8 mouse cellular contexts compared by ENCODE assay signal in the genomic region with DNA sequence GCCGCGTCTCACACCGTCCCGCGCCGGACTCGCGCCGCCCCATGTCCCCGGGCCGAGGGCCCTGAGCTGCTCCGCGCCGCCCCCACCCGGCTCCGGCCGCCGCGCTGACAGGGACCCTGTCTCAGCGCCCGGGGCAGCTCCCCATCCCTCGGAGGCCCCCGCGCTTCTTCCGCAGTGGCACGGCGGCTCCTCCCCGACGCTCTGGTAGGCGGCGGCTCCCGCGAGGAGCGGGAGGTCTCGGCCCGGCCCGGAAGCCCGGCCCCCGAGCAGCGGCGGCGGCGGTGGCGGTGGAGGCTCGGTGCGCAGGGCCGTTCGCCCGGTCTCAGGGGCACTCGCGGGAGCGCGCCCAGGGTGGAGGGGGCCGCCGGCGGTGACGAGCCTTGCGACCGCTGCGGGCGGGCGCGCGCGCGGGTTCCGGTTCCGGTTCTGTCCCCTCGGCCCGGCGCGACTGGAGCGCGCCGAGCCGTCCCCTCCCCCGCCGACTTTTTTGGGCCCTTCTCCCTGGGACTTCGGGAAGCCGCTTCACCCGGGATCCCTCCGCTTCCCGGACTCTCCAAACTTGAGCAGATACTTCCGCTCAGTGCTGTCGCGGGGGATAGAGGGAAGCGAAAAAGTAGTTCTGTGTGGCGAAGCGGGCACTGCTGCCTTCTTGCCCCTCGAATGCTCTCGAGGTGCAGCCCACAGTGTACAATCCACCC. TPM values are rescaled to one million over a fixed set of nuclear protein-coding genes. Genes with fewer than 3 reads are reported as not detected.
DNase-seq lines count a peak whose midpoint lies in the region; ATAC-seq lines count a peak whose summit lies in the region.

No protein-coding gene starts in this region.

- H3K4me3 ChIP-seq in lung, embryonic 15.5 days: peak overlapping the region; percentile 90

- H3K9ac ChIP-seq in lung, embryonic 15.5 days: peak overlapping the region; percentile 92

- peaks cover 32% of the 10 kb centered on the region for H3K4me1 ChIP-seq in lung, embryonic 15.5 days

- H3K36me3 ChIP-seq in lung, embryonic 15.5 days: no peaks in the 10 kb centered on the region

- peak overlapping the region; percentile 98 for H3K27ac ChIP-seq in lung, embryonic 15.5 days

- peak overlapping the region; percentile 77 for H3K4me2 ChIP-seq in lung, embryonic 15.5 days

- no peaks in the 10 kb centered on the region for H3K27me3 ChIP-seq in lung, embryonic 15.5 days

- WGBS in lung, embryonic 15.5 days: under 1% methylated on average over 71 of the region's 91 CpGs

- no peaks in the 10 kb centered on the region for H3K9me3 ChIP-seq in lung, embryonic 15.5 days

- peak; percentile 81 for ATAC-seq in frontal cortex, adult (ENCODE audit: low TSS enrichment)
- ATAC-seq in hematopoietic stem cell, adult 5-6 weeks (replicated peaks in 1 of 2; ENCODE audit: insufficient read depth in 1 of 2, low FRiP score in 2 of 2, low TSS enrichment in 1 of 2, low read depth in 1 of 2, poor library complexity in 2 of 2, severe bottlenecking in 2 of 2): peak; percentile 51 to 63
- ATAC-seq in lung, embryonic 15.5 days (ENCODE audit: borderline replicate concordance, extremely low read depth, low FRiP score, low TSS enrichment): peak; percentile 83

- peak; percentile 94 for DNase-seq in MN1 (ENCODE audit: low spot score)
- DNase-seq in cerebellum, adult 9-10 months: peak; percentile 89
- peak; percentile 84 to 87 for DNase-seq in layer of hippocampus, adult 8-10 months (ENCODE audit: low spot score in 2 of 2)
- DNase-seq in ovary, postnatal 14 days (ENCODE audit: low spot score): peak; percentile 88
- peak; percentile 11 to 40 for DNase-seq in thymus, postnatal 10 days (ENCODE audit: low spot score in 2 of 2)

RNA-seq across cellular contexts. Expression of a gene that starts 1.2 kb away (rescaled TPM):
- 15.0 and 16.6 TPM in 2 replicates for total RNA-seq in hematopoietic stem cell, adult 5-6 weeks (2017)
- total RNA-seq in layer of hippocampus, adult 8-10 months (2022): 100 to 1,000 TPM; 144 to 165 (median 151) TPM
- 12.5 and 14.3 TPM in 2 replicates for polyA plus RNA-seq in lung, embryonic 15.5 days (2015; fragmentation: Nextera tagmentation; extraction: Ambion mirVana)

RNA-seq across cellular contexts. Expression of a gene that starts 10.6 kb away (rescaled TPM):
- 0.40 and 0.75 TPM in 2 replicates for total RNA-seq in hematopoietic stem cell, adult 5-6 weeks (2017)
- total RNA-seq in layer of hippocampus, adult 8-10 months (2022): 10 to 100 TPM; 18.5 to 22.9 (median 19.5) TPM
- polyA plus RNA-seq in lung, embryonic 15.5 days (2015; fragmentation: Nextera tagmentation; extraction: Ambion mirVana): 3.7 and 4.0 TPM in 2 replicates

Comparison
In these comparisons a context has a peak if more than half of its experiments do, and no peak if none do; other contexts are left out.
1. Peak in every context shown above with its lines: DNase-seq, ATAC-seq, H3K4me3 ChIP-seq and H3K27ac ChIP-seq.
2. DNase-seq: peak in every context shown above with its lines; median percentile 94 in MN1; 89 in cerebellum, adult 9-10 months; 88 in ovary, postnatal 14 days; 86 in layer of hippocampus, adult 8-10 months; 26 in thymus, postnatal 10 days.
3. RNA of a gene that starts 10.6 kb away (total RNA-seq): 18.5 to 22.9 TPM in layer of hippocampus, adult 8-10 months; 0.40 to 0.75 TPM in hematopoietic stem cell, adult 5-6 weeks; every median in the first group is over 10 times any median in the second.